Mouse (Mus musculus): ENCODE data around the gene Rreb1. TPM values are rescaled to one million over a fixed set of nuclear protein-coding genes. Genes with fewer than 3 reads are reported as not detected.

Gene Rreb1
- polyA plus RNA-seq, 1 experiment from 2014 or later, result 10.0 TPM

DNA sequence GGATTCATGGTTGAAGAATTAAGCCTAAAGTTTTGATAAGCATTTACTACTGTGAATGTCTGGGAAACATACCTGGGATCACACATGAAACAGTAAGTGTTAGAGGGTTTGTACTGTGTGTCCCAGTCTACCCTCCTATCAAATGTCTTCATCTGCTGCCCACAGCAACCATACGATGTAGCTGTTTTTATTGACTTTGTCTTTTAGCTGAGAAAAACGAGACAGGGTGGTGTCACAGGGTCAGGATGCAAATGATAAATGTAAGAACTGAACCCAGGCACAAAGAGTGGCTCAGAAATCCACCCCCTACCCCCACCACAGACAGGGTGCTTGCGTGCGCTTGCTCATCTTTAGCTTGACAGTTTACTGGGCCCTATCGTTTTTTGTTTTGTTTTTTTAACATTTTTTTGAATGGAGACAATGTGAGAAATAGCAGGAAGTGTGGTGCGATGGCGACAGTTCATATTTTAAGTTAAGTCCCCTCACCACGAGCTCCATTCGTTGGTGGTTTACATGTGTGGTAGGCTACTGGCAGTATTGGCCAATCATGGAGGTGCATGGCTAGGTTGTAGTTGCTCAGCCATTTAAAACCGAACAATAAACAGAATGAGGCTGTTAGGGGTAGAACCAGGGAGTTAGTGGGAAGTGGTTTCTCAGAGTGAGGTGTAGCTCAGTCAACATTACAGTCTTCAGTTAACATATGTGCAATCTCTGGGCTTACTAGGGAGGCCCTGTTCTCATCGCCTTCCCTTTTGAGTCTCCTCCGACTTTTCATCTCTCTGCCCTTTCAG is 92.1 kb downstream of the Rreb1 start:
- WGBS, result 68% methylated on average over 12 of the region's 12 CpGs
- no peaks in the 10 kb centered on the region for H3K36me3 ChIP-seq (ENCODE audit: insufficient read depth, low read length)
- no peak overlapping the region for H3K9ac ChIP-seq (replicated peaks; ENCODE audit: low read depth)
- no peak overlapping the region for H3K4me3 ChIP-seq (ENCODE audit: low read depth, low read length)
- no peak for ATAC-seq
- H3K27me3 ChIP-seq (replicated peaks; ENCODE audit: insufficient read depth, low read length), result no peaks in the 10 kb centered on the region
- H3K4me2 ChIP-seq (replicated peaks; ENCODE audit: low read depth, low read length), result no peak overlapping the region
- DNase-seq (ENCODE audit: low spot score), result no peak
- TF ChIP-seq CTCF (IDR thresholded peaks at IDR 0.05), result no peak
- TF ChIP-seq EP300 (IDR thresholded peaks at IDR 0.05), result no peak
- H3K27ac ChIP-seq (ENCODE audit: low read length), result no peak overlapping the region
- no peaks in the 10 kb centered on the region for H3K9me3 ChIP-seq (ENCODE audit: low read length)
- H3K4me1 ChIP-seq (ENCODE audit: insufficient read depth, low read depth, low read length), result peaks cover 18% of the 10 kb centered on the region; the same call in 1 of the 2 replicates

DNA sequence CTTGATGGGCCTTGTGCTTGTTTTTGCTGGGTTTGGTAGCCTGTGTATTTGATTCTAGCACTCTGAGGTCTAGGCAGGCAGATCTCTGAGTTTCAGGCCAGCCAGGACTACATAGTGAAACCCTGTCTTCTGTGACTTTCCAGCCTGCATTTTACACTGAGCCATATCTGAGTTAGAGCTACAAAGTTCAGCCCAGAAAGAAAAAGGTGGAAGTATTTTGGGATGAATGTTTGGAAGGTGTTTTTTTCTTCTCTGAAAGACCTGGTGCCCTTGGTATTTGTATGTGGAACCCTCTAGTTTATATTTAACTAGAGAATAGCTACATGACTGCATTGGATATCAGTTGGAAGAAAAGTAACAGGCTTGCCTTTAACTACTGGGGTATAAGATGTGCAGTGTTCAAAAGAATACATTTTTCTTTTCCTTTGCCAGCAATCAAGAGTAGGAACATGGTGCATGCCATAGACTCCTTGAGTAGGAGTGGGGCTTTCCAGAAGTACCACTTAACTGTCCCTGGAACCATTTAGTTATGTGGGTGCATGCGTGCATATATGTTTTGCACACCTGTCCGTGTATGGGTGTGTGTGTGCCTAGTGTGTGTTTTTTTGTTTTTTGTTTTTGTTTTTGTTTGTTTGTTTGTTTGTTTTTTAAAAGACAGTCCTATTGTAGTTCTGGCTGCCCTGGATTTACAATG is 94.1 kb downstream of the Rreb1 start:
- H3K9me3 ChIP-seq (ENCODE audit: low read length), result no peaks in the 10 kb centered on the region
- no peak overlapping the region for H3K9ac ChIP-seq (replicated peaks; ENCODE audit: low read depth)
- TF ChIP-seq EP300 (IDR thresholded peaks at IDR 0.05) (peak; percentile 70), CTCF (IDR thresholded peaks at IDR 0.05) (no peak)
- no peaks in the 10 kb centered on the region for H3K27me3 ChIP-seq (replicated peaks; ENCODE audit: insufficient read depth, low read length)
- H3K4me3 ChIP-seq (ENCODE audit: low read depth, low read length), result no peak overlapping the region
- H3K4me1 ChIP-seq (ENCODE audit: insufficient read depth, low read depth, low read length), result peaks cover 9% of the 10 kb centered on the region; the same call in 1 of the 2 replicates
- H3K27ac ChIP-seq (ENCODE audit: low read length), result peak overlapping the region; percentile 73; the same call in 1 of the 2 replicates
- DNase-seq (ENCODE audit: low spot score), result peak; percentile 36
- no peaks in the 10 kb centered on the region for H3K36me3 ChIP-seq (ENCODE audit: insufficient read depth, low read length)
- no peak overlapping the region for H3K4me2 ChIP-seq (replicated peaks; ENCODE audit: low read depth, low read length)
- peak; percentile 67 for ATAC-seq
- WGBS, result 54% methylated on average over 2 of the region's 2 CpGs

DNA sequence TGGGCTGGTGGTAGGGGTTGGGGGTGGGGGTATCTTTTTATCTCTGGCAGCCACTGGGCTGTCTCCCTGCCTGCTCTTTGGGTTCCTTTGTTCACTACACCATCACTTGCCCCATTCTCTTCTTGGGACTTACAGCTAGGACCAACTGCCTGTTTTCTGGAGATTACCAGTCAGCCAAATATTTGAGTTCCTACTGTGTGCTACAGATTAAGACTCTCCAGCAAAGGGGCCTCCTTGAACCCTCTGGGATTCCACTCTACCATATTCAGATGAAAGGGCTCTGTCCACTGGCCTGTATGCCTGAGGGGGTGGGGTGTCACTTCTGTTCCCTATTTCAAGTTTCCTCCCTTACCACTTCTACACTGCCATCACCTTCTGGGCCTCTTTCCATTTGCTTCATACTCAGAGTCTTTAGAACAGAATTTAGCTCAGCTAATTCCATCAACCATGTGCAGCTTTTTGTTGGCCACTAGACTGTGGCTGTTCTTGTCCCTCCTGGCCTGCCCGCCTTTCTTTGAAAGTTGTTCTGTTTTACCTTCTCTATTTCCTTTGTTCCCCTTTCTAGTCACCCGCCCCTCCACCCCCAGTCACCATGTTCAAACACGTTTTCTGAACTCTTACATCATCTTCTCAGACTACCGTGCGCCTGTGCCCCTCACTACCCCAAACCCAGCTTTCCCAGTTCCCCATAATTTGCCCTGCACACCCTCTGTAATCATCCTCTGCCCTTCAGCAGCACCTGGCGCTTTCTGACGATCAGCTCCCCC is 95.1 kb downstream of the Rreb1 start:
- WGBS, result 49% methylated on average over 7 of the region's 7 CpGs
- no peak overlapping the region for H3K4me2 ChIP-seq (replicated peaks; ENCODE audit: low read depth, low read length)
- no peak overlapping the region for H3K27ac ChIP-seq (ENCODE audit: low read length)
- ATAC-seq (no peak), DNase-seq (ENCODE audit: low spot score) (no peak)
- H3K4me1 ChIP-seq (ENCODE audit: insufficient read depth, low read depth, low read length), result peaks cover 7% of the 10 kb centered on the region; the same call in 1 of the 2 replicates
- no peaks in the 10 kb centered on the region for H3K27me3 ChIP-seq (replicated peaks; ENCODE audit: insufficient read depth, low read length)
- no peaks in the 10 kb centered on the region for H3K36me3 ChIP-seq (ENCODE audit: insufficient read depth, low read length)
- H3K9ac ChIP-seq (replicated peaks; ENCODE audit: low read depth), result no peak overlapping the region
- no peak overlapping the region for H3K4me3 ChIP-seq (ENCODE audit: low read depth, low read length)
- no peaks in the 10 kb centered on the region for H3K9me3 ChIP-seq (ENCODE audit: low read length)
- no peak for TF ChIP-seq CTCF (IDR thresholded peaks at IDR 0.05)
- no peak for TF ChIP-seq EP300 (IDR thresholded peaks at IDR 0.05)

DNA sequence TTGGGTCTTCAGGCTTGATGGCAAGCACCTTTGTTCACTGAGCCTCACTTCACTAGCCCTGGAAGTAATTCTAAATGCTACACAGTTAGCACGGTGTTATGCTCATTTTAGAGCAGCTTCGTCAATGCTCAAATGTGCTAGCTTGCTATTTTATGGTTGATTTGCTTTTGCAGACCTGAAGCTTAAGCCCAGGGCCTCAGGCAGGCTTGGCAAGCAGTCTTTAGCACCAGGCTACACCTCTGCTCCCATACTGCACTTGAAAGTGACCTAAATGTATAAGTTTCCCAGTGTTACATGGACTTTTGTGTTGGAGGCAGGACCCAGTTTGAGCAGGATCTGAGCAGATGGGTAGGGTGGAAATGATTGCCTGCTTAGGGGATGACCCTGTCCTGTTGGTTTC is 97.7 kb downstream of the Rreb1 start:
- H3K4me3 ChIP-seq (ENCODE audit: low read depth, low read length), result no peak overlapping the region
- H3K27ac ChIP-seq (ENCODE audit: low read length), result no peak overlapping the region
- H3K9me3 ChIP-seq (ENCODE audit: low read length), result no peaks in the 10 kb centered on the region
- H3K36me3 ChIP-seq (ENCODE audit: insufficient read depth, low read length), result no peaks in the 10 kb centered on the region
- 88% methylated on average over 2 of the region's 2 CpGs for WGBS
- ATAC-seq (no peak), DNase-seq (ENCODE audit: low spot score) (no peak)
- H3K9ac ChIP-seq (replicated peaks; ENCODE audit: low read depth), result no peak overlapping the region
- no peak overlapping the region for H3K4me2 ChIP-seq (replicated peaks; ENCODE audit: low read depth, low read length)
- no peaks in the 10 kb centered on the region for H3K27me3 ChIP-seq (replicated peaks; ENCODE audit: insufficient read depth, low read length)
- no peak for TF ChIP-seq EP300 (IDR thresholded peaks at IDR 0.05)
- TF ChIP-seq CTCF (IDR thresholded peaks at IDR 0.05), result no peak
- peaks cover 25% of the 10 kb centered on the region; the same call in 1 of the 2 replicates for H3K4me1 ChIP-seq (ENCODE audit: insufficient read depth, low read depth, low read length)

DNA sequence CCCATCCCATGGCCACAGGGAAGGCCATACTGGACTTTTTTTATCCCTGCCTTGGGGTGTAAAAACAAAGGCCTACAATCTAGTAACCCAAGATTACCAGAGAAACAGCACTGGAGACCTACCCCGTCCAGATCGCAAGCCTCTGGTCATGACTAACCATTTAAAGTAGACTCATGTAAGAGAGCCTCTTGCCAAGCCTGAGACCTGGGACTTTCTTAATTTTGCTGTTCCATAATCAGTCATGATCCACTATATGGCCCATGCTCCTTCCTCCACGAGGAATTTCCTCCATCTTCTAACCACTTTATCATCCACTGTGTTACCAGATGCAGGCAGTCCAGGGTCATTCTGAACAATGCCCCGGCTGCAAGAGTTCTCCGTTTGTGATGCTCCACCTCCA is 98.2 kb downstream of the Rreb1 start:
- H3K27me3 ChIP-seq (replicated peaks; ENCODE audit: insufficient read depth, low read length), result no peaks in the 10 kb centered on the region
- H3K4me3 ChIP-seq (ENCODE audit: low read depth, low read length), result no peak overlapping the region
- no peak overlapping the region for H3K4me2 ChIP-seq (replicated peaks; ENCODE audit: low read depth, low read length)
- ATAC-seq (no peak), DNase-seq (ENCODE audit: low spot score) (no peak)
- 56% methylated on average over 5 of the region's 5 CpGs for WGBS
- no peak overlapping the region for H3K9ac ChIP-seq (replicated peaks; ENCODE audit: low read depth)
- no peaks in the 10 kb centered on the region for H3K36me3 ChIP-seq (ENCODE audit: insufficient read depth, low read length)
- H3K4me1 ChIP-seq (ENCODE audit: insufficient read depth, low read depth, low read length), result peaks cover 30% of the 10 kb centered on the region; the same call in 1 of the 2 replicates
- H3K9me3 ChIP-seq (ENCODE audit: low read length), result no peaks in the 10 kb centered on the region
- no peak for TF ChIP-seq CTCF (IDR thresholded peaks at IDR 0.05)
- no peak for TF ChIP-seq EP300 (IDR thresholded peaks at IDR 0.05)
- H3K27ac ChIP-seq (ENCODE audit: low read length), result no peak overlapping the region

DNA sequence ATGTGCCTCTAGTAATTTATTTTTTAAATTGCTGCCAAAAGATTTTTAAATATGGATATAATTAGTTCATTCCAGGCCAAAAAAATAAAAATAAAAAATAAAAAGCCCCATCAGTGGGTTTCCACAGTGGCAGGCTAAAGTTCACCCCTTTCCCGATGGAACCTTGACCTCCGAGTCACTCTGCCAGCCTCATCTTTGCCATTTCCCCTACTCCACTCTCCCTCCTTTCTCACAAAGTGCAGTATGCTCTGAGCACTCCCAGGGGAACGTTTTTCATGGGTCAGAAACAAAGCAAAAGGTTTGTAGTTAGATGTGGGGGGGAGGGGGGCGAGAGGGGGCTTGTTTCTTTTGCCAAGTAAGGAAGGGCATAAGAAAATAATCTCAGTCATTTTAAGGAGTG is 98.6 kb downstream of the Rreb1 start:
- ATAC-seq, result no peak
- Histone ChIP-seq H3K4me1 (ENCODE audit: insufficient read depth, low read depth, low read length) (peaks cover 35% of the 10 kb centered on the region; the same call in 1 of the 2 replicates), H3K27ac (ENCODE audit: low read length) (no peak overlapping the region), H3K4me3 (ENCODE audit: low read depth, low read length) (no peak overlapping the region), H3K9me3 (ENCODE audit: low read length) (no peaks in the 10 kb centered on the region), H3K27me3 (replicated peaks; ENCODE audit: insufficient read depth, low read length) (no peaks in the 10 kb centered on the region), H3K9ac (replicated peaks; ENCODE audit: low read depth) (no peak overlapping the region), H3K4me2 (replicated peaks; ENCODE audit: low read depth, low read length) (no peak overlapping the region), H3K36me3 (ENCODE audit: insufficient read depth, low read length) (no peaks in the 10 kb centered on the region)
- 65% methylated on average over 4 of the region's 4 CpGs for WGBS
- no peak for TF ChIP-seq EP300 (IDR thresholded peaks at IDR 0.05)
- no peak for DNase-seq (ENCODE audit: low spot score)

All from lung, postnatal 0 days (tissue).